Mouse (Mus musculus) yolk sac, embryonic 10.5 days (tissue): Measurements from ENCODE around the gene Sec1.
A peak's percentile ranks its signal among the peaks of the same experiment; 100 is the strongest.

ENCODE experiments used
- DNase-seq: peaks from one replicate; pipeline ENCODE4 v3.0.0-alpha.2; 2017; ENCODE audit warnings: low spot score

Gene Sec1

GRCm38 (mm10) chr7:45704730-45705442 is 10.7 kb upstream of the Sec1 start, which contains the start of gene Dbp:
Gene Dbp, plus strand, starts transcription at chr7:45705088.
- DNase-seq, result peak; percentile 100

DNA sequence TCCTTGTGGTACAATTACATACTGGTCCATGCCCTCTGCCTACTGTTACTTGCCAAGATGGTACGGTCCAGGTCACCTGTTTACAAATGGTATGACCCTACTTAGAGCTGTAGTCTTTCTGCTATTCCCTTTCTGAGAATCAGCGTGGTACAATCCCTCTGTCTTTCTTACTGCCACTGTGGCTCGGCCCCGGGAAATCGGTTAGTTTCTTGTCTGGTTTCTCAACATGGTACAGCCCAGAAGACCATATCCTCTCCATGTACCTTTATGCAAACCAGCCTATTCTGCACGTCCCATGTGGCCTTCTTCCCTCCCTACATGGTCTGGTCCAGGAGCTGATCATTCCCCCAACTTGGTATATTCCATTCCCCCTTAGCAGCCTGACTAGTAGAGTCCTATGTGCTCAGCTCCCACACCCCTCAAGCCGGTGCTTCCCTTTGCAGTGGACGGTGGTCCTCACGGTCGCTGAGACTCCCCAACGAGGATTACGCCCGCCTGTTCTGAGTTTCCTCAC is 9.9 kb upstream of the Sec1 start:
- DNase-seq, result peak; percentile 80

DNA sequence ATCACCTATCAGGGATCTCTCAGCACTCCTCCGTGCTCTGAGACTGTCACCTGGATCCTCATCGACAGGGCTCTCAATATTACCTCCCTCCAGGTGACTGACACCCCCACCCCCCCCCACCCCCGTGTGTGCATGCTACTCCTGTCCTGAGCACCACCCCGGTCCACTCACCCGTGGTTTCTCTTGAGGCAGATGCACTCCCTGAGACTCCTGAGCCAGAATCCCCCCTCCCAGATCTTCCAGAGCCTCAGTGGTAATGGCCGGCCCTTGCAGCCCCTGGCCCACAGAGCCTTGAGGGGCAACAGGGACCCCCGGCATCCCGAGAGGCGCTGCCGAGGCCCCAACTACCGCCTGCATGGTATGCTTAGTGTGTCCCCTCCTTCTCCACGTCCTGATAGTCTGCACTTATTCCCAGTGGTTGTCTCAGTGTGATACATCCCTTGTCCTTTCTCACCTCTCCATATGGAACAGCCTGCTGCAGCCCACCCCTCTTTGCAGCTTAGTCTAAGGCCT is 9.4 kb upstream of the Sec1 start:
- DNase-seq, result no peak

DNA sequence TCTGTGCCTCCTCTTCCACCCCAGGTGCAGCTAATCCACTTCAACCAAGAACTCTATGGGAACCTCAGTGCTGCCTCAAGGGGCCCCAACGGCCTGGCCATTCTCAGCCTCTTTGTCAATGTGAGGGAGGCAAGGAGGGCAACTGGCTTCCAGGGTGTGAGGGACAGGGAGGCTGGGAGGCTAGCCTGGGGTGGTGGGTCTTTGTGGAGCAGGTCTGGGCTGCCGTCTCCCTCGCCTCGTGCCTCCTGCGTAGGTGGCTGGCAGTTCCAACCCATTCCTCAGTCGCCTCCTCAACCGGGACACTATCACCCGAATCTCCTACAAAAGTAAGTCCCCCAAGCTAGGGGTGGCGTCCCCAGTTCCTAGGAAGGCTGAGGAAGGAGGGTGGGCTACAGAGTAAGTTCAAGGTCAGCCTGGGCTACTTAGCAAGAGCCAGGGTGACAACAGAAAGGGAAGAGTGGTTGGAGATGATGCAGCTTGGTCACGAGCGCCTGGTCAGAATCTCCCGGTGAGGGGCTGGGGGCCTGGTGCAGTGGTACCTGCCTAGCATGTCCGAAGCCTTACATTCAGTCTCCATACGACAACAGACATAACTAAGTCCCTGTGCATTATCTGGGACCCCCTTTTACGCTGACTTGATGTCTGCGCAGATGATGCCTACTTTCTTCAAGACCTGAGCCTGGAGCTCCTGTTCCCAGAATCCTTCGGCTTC is 8.8 kb upstream of the Sec1 start:
- DNase-seq, result no peak

GRCm38 (mm10) chr7:45702316-45702715 is 8.1 kb upstream of the Sec1 start:
- DNase-seq, result no peak

DNA sequence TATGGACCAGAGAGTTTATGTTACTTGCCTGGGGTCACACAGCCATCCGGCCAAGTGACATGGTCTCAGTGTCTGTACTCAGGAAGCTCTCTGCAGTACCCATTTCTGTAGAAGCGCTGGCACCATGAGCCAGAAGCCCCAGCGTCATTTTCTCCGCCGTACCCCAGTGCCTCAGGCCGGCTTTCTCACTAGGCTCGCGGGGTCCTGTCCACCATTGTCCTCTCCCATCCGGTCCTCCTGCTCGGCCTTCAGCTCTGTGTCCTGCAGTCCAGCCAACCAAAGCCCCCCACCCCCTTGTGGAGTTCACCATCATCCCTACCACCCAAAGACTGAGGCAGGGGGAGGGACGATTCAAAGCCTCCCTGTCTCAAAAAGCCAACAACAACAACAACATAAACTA is 7.4 kb upstream of the Sec1 start:
- no peak for DNase-seq

GRCm38 (mm10) chr7:45701072-45701471 is 6.9 kb upstream of the Sec1 start:
- no peak for DNase-seq

GRCm38 (mm10) chr7:45700301-45701015 is 6.3 kb upstream of the Sec1 start:
- DNase-seq, result peak; percentile 64

DNA sequence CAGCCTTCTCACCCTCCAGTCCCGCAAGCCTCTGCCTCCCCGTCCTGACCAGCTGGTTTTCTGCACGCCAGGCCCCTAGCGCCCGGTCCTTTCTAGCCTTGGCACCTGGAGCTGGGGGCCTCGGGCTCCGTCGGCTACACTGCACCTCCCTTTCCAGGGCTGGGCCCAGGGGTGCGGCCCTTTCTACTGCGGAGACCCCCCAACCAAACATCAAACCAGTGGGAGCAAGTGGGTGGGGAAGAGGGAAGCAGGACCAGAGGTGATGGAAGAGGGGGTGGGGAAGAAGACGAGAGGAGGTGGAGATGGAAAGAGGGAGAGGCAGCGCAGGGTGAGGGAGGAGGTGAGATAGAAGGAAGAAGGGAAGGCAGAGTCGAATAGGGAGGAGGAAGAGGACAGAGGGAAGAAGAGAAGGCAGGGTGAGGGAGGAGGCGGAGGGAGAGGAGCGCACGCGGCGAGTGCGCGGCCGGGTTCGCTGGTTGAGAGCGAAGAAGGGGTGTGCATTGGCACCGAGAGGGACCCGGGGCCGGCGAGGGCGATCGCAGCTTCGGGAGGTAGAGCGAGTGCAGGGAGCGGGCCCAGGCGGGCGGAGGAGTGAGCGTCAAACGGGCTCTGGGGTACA is 5.4 kb upstream of the Sec1 start, which contains the start of gene Car11:
Gene Car11, plus strand, starts transcription at position 321 of the 619 bp plus-strand sequence.
- DNase-seq, result no peak

DNA sequence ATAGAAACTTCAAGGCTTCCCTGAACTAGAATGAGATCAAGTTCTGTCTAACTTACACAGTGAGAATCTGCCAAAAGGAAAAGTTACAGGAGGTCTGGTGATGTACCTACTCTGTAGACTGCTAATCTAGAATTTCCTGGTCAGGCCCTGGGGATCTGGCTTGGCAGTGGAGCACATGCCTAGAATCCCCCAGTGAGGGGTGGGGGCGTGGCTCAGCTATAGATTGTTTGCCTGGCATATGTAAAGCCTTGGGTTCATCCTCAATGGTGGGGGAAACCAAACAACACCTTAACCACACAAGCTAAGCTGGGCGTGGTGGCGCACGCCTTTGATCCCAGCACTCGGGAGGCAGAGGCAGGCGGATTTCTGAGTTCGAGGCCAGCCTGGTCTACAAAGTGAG is 3.7 kb upstream of the Sec1 start:
- no peak for DNase-seq

DNA sequence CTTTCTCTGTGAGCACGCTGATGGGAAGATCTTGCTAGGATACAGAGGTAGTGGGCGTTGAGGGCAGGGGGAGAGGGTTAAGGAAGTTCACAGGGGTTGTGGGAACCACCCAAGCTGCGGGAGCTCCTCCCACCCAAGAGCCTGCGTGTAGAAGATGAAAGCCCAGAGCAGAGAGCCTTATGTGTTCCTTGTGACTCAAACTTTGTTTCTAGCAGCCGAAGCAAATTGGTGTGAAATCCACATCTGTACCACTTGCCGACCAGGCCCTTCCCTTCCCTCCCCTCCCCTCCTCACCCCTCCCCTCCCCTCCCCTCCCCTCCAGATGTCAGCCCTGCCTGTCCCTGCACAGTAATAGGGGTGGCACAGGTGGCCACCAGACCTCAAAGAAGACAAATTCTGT is 896 bp upstream of the Sec1 start:
- DNase-seq, result no peak

DNA sequence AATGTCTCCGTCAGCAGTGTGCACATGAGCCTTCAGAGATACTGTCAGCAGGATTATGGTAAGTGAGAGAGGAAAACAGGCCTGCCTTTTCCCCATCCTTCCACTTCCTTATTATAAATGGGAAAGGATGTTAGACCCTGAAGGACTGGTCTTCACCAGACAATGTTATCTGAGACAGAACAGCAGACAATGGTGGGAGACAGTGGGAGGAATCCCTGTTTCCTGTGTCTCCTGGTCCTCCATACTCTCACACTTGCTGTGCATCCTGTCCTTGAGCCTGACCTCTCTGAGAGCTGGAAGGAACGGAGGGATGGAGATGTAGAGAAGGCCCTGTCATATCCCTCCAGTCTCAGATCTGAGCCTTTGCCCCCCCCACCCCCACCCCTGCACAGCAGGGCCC is 1.8 kb downstream of the Sec1 start:
- DNase-seq, result no peak

DNA sequence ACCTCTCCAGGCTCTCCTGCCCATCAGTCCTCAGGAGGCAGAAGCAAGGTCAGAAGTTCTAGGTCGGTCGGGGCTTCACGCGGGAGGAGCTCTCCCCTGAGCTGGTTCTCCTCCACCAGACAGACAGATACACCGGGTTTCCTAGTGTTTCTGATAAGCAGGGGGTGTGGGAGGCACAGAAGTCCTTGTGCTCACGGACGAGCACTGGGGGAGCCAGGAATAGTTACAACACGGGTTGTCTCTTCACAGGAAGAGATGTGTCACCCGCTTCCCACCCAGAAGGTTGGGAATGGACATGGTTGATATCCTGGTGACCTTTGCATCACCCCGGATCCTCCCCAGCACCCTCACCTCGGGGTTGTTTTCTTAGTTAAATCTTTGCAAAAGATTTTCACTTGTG is 4.4 kb downstream of the Sec1 start:
- DNase-seq, result no peak

GRCm38 (mm10) chr7:45689099-45689498 is 5.1 kb downstream of the Sec1 start:
- no peak for DNase-seq

GRCm38 (mm10) chr7:45686841-45687240 is 7.4 kb downstream of the Sec1 start:
- DNase-seq, result no peak

GRCm38 (mm10) chr7:45685811-45686210 is 8.4 kb downstream of the Sec1 start:
- DNase-seq, result no peak

DNA sequence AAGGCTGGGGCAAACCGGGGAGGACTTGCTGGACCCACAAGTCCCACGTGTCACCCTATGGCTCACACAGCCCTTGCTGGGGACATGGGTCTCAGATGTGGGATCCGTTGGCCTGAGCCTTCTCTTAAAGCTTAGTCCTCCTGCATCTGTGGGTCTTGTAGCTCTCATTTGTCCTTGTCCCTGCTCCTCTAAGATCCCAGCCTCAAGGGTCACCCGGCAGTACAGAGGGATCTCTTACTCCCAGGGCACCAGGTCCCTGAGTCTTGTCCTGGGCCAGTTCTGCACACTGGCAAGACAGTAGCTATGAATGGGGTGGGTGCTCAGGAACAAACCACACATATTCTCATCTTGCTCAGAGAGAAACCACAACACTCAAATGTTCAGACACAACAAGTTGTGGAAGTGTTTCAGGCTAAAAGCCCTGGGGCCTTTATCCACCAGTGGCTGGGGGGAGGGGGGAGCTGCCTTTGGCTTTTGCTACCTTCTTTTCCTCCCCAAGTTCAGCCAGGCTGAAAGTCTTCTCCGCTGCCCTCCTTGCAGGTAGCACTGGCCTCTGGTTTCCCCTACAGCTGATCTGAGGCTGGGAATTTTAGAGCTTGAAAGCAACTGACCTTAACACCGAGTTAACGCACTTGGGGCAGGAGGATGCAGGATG is 10.7 kb downstream of the Sec1 start, which contains the start of gene Ntn5:
Gene Ntn5, plus strand, starts transcription at position 627 of the 655 bp plus-strand sequence.
- no peak for DNase-seq

GRCm38 (mm10) chr7:45682144-45683126 is 11.8 kb downstream of the Sec1 start:
- peak; percentile 84 for DNase-seq

DNA sequence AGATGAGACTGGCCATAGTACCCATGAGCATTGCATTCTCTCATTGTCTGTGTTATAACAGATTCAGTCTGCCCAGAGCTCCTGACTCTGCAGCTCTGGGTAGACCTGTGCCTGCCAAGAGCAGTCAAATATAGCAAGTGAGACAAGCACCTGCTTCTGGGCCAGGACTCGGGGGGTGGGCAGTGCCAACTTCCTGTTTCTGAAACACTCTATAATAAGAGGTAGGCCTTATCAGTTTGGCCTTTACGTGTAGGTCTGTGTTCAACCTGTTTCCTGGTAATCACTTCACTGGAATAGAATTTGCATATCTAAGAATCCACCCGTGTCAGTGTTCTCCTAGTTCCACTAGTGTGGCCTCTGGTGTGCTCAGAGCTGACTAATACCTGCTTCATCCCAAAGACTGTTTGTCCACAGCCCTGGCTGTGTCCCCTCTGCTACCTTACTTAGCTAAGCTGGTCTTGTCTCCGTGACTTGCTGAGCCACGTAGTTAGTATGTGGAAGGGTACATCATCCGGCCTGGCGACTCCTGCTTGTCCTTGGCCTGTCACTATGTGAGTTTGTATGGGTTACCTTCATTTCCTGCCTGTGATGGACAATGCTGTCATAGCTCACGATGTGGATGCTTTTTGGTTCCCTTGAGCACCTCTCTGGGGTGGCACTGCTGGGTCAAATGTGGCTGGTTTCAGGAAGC is 13.0 kb downstream of the Sec1 start:
- DNase-seq, result no peak
